In the genomic region with DNA sequence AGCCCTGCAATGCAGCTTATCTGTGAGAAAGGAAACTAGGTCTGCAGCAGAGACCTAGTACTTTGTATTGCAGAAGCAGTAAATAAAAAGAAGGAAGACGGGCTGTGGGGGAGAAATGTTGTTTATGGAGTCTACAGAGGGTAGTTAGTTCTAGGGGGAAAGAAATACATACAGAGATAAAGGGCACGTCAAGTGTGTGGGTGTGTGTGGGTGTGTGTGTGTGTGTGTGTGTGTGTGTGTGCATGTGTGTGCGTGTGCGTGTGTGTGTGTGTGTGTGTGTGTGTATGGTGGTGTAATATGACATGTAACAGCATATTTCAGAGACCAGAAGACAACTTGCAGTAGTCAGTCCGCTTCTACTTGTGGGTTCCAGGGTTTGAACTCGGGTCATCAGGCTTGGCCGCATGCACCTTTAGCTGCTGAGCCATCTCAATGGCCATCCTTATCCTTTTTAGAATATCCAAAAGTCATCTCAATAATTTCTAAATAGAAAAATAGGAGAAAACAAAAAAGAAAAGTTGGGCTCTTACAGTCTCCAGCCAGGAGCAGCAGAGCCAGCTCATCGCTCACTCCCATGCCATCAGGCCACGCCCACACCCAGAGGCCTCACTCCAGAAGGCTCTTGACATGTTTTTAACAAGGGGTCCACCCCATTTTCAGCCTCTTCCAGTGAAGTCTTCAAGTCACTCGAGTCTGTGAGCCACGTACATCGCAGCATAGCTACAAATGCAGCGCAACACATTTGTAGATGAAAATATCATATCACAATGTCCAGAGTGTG, we compare ENCODE assay signal across 29 mouse cellular contexts.
DNase-seq lines count a peak whose midpoint lies in the region; ATAC-seq and TF ChIP-seq lines count a peak whose summit lies in the region.
"Had no signal": no experiment of that assay in that cellular context is flagged by ENCODE, and none has a peak within 500 bp of the region (broad histone marks: within the 10 kb centered on the region; RNA-seq: fewer than 3 reads in every experiment).

No protein-coding gene starts in this region.

- H3K9ac ChIP-seq in heart, adult 2 months (ENCODE audit: low read depth, low read length), result no peak overlapping the region
- no peak overlapping the region for H3K9ac ChIP-seq in lung, embryonic 16.5 days (ENCODE audit: low read length)
- peak overlapping the region; percentile 34; the same call in 1 of the 2 replicates for H3K9ac ChIP-seq in liver, embryonic 12.5 days
- no peak overlapping the region for H3K9ac ChIP-seq in liver, postnatal 0 days (replicated peaks)
- H3K9ac ChIP-seq: embryonic facial prominence, embryonic 15.5 days; hindbrain, embryonic 13.5 days; limb, embryonic 12.5 days; lung, embryonic 14.5 days; neural tube, embryonic 12.5 days had no signal

- DNase-seq in heart, adult 11 months, result peak; percentile 43
- no peak for DNase-seq in heart, adult 2 months
- no peak for DNase-seq in lung, adult 2 months
- peak; percentile 27 for DNase-seq in liver, postnatal 0 days
- no peak for DNase-seq in limb, embryonic 10.5 days (ENCODE audit: low spot score)
- no peak for DNase-seq in cerebellum, postnatal 25 days
- DNase-seq: adrenal gland, postnatal 10 days; cerebellum, adult 11-12 months; cerebellum, postnatal 10 days; gastrocnemius, postnatal 14 days; heart, postnatal 36 days; kidney, adult 8-10 months; kidney, postnatal 10 days; layer of hippocampus, adult 9-11 months; lung, embryonic 14.5 days; lung, postnatal 36 days; thymus, postnatal 4 days had no signal

- intact Hi-C loops in heart, adult 2 months (cut with DNase I), result no loop called here

- no peak overlapping the region for H3K4me3 ChIP-seq in heart, adult 2 months
- no peak overlapping the region for H3K4me3 ChIP-seq in lung, embryonic 16.5 days (ENCODE audit: low read length)
- H3K4me3 ChIP-seq in lung, adult 2 months (replicated peaks; ENCODE audit: extremely low read depth, low read depth, low read length), result no peak overlapping the region
- no peak overlapping the region for H3K4me3 ChIP-seq in liver, embryonic 12.5 days
- no peak overlapping the region for H3K4me3 ChIP-seq in liver, postnatal 0 days (ENCODE audit: low read depth, low read length)
- no peak overlapping the region for H3K4me3 ChIP-seq in limb, embryonic 10.5 days
- H3K4me3 ChIP-seq: embryonic facial prominence, embryonic 15.5 days; hindbrain, embryonic 13.5 days; limb, embryonic 12.5 days; myocyte; neural tube, embryonic 12.5 days had no signal

- H3K36me3 ChIP-seq in heart, adult 2 months (ENCODE audit: control insufficient read depth, insufficient read depth, low read length), result peaks cover 2% of the 10 kb centered on the region; the same call in 1 of the 2 replicates
- H3K36me3 ChIP-seq in lung, embryonic 16.5 days (ENCODE audit: control insufficient read depth, insufficient read depth, low read length), result no peaks in the 10 kb centered on the region
- no peaks in the 10 kb centered on the region for H3K36me3 ChIP-seq in liver, embryonic 12.5 days
- no peaks in the 10 kb centered on the region for H3K36me3 ChIP-seq in liver, postnatal 0 days (replicated peaks; ENCODE audit: insufficient read depth, low read length)
- H3K36me3 ChIP-seq in limb, embryonic 10.5 days, result no peaks in the 10 kb centered on the region
- H3K36me3 ChIP-seq: embryonic facial prominence, embryonic 15.5 days; hindbrain, embryonic 13.5 days; limb, embryonic 12.5 days; neural tube, embryonic 12.5 days had no signal

- TF ChIP-seq EP300 in heart, adult 2 months (IDR thresholded peaks at IDR 0.05; ENCODE audit: insufficient read depth, low read depth, low read length), result no peak
- no peak for TF ChIP-seq EP300 in liver, postnatal 0 days (IDR thresholded peaks at IDR 0.05; ENCODE audit: low read depth)

- no peak for TF ChIP-seq POLR2A in heart, adult 2 months (IDR thresholded peaks at IDR 0.05; ENCODE audit: insufficient read depth, low read depth, low read length)
- no peak for TF ChIP-seq POLR2A in lung, adult 2 months (IDR thresholded peaks at IDR 0.05; ENCODE audit: borderline replicate concordance, extremely low read depth, low read depth, low read length)

- no peak overlapping the region for H3K27ac ChIP-seq in heart, adult 2 months
- H3K27ac ChIP-seq in lung, embryonic 16.5 days (ENCODE audit: low read length), result no peak overlapping the region
- peak overlapping the region; percentile 83 for H3K27ac ChIP-seq in liver, embryonic 12.5 days
- no peak overlapping the region for H3K27ac ChIP-seq in liver, postnatal 0 days (ENCODE audit: low read depth)
- no peak overlapping the region for H3K27ac ChIP-seq in limb, embryonic 10.5 days
- H3K27ac ChIP-seq: embryonic facial prominence, embryonic 15.5 days; hindbrain, embryonic 13.5 days; limb, embryonic 12.5 days; neural tube, embryonic 12.5 days had no signal

- no peaks in the 10 kb centered on the region for H3K27me3 ChIP-seq in heart, adult 2 months (ENCODE audit: control insufficient read depth, insufficient read depth, low read length)
- H3K27me3 ChIP-seq in lung, embryonic 16.5 days (ENCODE audit: control insufficient read depth, insufficient read depth, low read depth, low read length), result no peaks in the 10 kb centered on the region
- H3K27me3 ChIP-seq in liver, embryonic 12.5 days (replicated peaks), result 0 out of 2 replicates have a peak, but pooled peaks cover 4% of the 10 kb centered on the region
- H3K27me3 ChIP-seq in liver, postnatal 0 days (ENCODE audit: insufficient read depth, low read length), result no peaks in the 10 kb centered on the region
- no peaks in the 10 kb centered on the region for H3K27me3 ChIP-seq in limb, embryonic 10.5 days (ENCODE audit: low read depth, poor library complexity, severe bottlenecking)
- H3K27me3 ChIP-seq: CH12.LX; embryonic facial prominence, embryonic 15.5 days; hindbrain, embryonic 13.5 days; limb, embryonic 12.5 days; neural tube, embryonic 12.5 days had no signal

- no peak overlapping the region for H3K4me2 ChIP-seq in lung, embryonic 16.5 days (ENCODE audit: low read depth, low read length)
- H3K4me2 ChIP-seq in liver, embryonic 12.5 days, result no peak overlapping the region
- H3K4me2 ChIP-seq in liver, postnatal 0 days (ENCODE audit: low read depth, low read length), result no peak overlapping the region
- H3K4me2 ChIP-seq: embryonic facial prominence, embryonic 15.5 days; hindbrain, embryonic 13.5 days; limb, embryonic 12.5 days; lung, embryonic 14.5 days; midbrain, embryonic 11.5 days; neural tube, embryonic 12.5 days had no signal

- peaks cover 3% of the 10 kb centered on the region for H3K4me1 ChIP-seq in heart, adult 2 months (ENCODE audit: control insufficient read depth, insufficient read depth, low read length)
- H3K4me1 ChIP-seq in lung, embryonic 16.5 days (replicated peaks; ENCODE audit: control insufficient read depth, insufficient read depth, low read length), result no peaks in the 10 kb centered on the region; the same call in none of the 2 replicates
- H3K4me1 ChIP-seq in lung, adult 2 months (ENCODE audit: control insufficient read depth, insufficient read depth, low read length), result no peaks in the 10 kb centered on the region; the same call in none of the 2 replicates
- H3K4me1 ChIP-seq in liver, embryonic 12.5 days, result peaks cover 44% of the 10 kb centered on the region
- H3K4me1 ChIP-seq in liver, postnatal 0 days (ENCODE audit: insufficient read depth), result peaks cover 21% of the 10 kb centered on the region
- 0 out of 2 replicates have a peak, but pooled peaks cover 5% of the 10 kb centered on the region for H3K4me1 ChIP-seq in limb, embryonic 10.5 days
- H3K4me1 ChIP-seq: hindbrain, embryonic 13.5 days; neural tube, embryonic 12.5 days had no signal

- no peaks in the 10 kb centered on the region for H3K9me3 ChIP-seq in lung, embryonic 16.5 days (ENCODE audit: control insufficient read depth, low read length)
- H3K9me3 ChIP-seq in liver, embryonic 12.5 days (replicated peaks), result no peaks in the 10 kb centered on the region
- H3K9me3 ChIP-seq in liver, postnatal 0 days (ENCODE audit: low read length), result no peaks in the 10 kb centered on the region
- H3K9me3 ChIP-seq in limb, embryonic 10.5 days (replicated peaks), result no peaks in the 10 kb centered on the region
- H3K9me3 ChIP-seq: embryonic facial prominence, embryonic 15.5 days; hindbrain, embryonic 13.5 days; limb, embryonic 12.5 days; neural tube, embryonic 12.5 days had no signal

- WGBS in heart, adult 2 months, result 80% methylated on average over 13 of the region's 13 CpGs
- 63% methylated on average over 13 of the region's 13 CpGs for WGBS in lung, embryonic 16.5 days
- WGBS in lung, adult 2 months, result 79% methylated on average over 13 of the region's 13 CpGs
- 64% methylated on average over 13 of the region's 13 CpGs for WGBS in liver, embryonic 12.5 days (ENCODE audit: insufficient replicate concordance)
- 75% methylated on average over 13 of the region's 13 CpGs for WGBS in liver, postnatal 0 days (ENCODE audit: insufficient replicate concordance)
- 84% methylated on average over 13 of the region's 13 CpGs for WGBS in limb, embryonic 10.5 days

- ATAC-seq in lung, embryonic 16.5 days (ENCODE audit: low read depth), result 0 out of 2 replicates have a peak, but pooled peaks have one; percentile 41
- ATAC-seq in liver, embryonic 12.5 days, result peak; percentile 82
- peak; percentile 32; the same call in 1 of the 2 replicates for ATAC-seq in liver, postnatal 0 days
- ATAC-seq: forebrain, embryonic 14.5 days; intestine, embryonic 16.5 days; midbrain, embryonic 16.5 days had no signal

- H3K79me2 ChIP-seq in heart, adult 2 months (replicated peaks; ENCODE audit: control insufficient read depth, insufficient read depth, low read length), result no peaks in the 10 kb centered on the region

- no peak for TF ChIP-seq CTCF in heart, adult 2 months (IDR thresholded peaks at IDR 0.05)
- no peak for TF ChIP-seq CTCF in lung, adult 2 months (IDR thresholded peaks at IDR 0.05; ENCODE audit: insufficient read depth, low read length)
- no peak for TF ChIP-seq CTCF in liver, postnatal 0 days (IDR thresholded peaks at IDR 0.05; ENCODE audit: low read depth)

Comparison
In these comparisons a context has a peak if more than half of its experiments do, and no peak if none do; other contexts are left out.
1. DNase-seq: peak in heart, adult 11 months (single experiment) and liver, postnatal 0 days (single experiment); none in heart, adult 2 months (0 of 2), lung, adult 2 months (single experiment), limb, embryonic 10.5 days (single experiment) and cerebellum, postnatal 25 days (0 of 2).
2. ATAC-seq: peak in every context shown above with its lines; median percentile 82 in liver, embryonic 12.5 days; 41 in lung, embryonic 16.5 days; 32 in liver, postnatal 0 days.